Mouse (Mus musculus) liver, embryonic 14.5 days (tissue): ENCODE measurements around the gene Tle2.

Source experiments
- CTCF ChIP-seq: IDR thresholded peaks from 2 replicates; pipeline ENCODE4 v1.5.1; 2016; ENCODE audit warnings: antibody characterized with exemption, low read depth, control low read depth
- EP300 ChIP-seq: IDR thresholded peaks from 2 replicates; pipeline ENCODE4 v1.6.1; 2016; ENCODE audit warnings: antibody characterized with exemption, low read depth

- TF ChIP-seq CTCF (no peak), EP300 (no peak)
These were observed 18.9 kb downstream of the Tle2 start for GRCm38 (mm10) chr10:81593223-81593622.
